Comparison of ENCODE assay signal across 8 mouse cellular contexts in the genomic region with DNA sequence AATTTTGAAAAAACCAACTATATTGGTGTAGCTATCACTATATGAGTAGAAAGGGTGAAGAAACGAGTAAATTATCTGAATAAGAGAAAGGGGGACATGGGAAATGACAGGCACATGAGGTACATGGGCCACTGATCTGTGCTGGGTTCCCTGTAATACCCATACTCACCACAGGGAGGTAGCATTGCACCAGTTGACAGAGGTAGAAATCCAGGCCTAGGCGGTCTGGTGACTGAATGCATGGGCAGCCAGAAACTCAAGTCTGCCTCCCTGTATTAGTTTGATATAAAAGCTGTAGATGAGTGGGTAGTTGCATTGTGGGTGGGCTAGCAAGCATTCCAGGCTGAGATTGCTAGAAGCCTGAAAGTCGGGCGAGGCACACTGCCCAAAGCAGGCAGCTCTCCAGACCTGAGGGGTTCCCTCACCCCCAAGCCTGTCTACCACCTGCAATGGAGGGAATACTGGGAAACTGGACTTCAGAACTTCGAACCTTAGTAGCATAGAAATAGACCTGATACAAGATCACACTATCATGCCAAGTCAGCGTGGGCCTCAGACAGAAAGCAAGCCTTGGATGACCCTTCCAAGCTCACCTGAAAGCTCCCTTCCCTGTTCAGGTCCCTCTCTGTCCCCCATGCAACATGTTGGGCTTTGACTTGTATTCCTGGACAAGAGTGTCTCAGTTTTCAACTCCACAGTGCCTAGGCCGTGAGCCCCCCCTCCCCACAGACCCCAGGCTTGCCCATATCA. TPM values are rescaled to one million over a fixed set of nuclear protein-coding genes. Genes with fewer than 3 reads are reported as not detected.
DNase-seq lines count a peak whose midpoint lies in the region; ATAC-seq and TF ChIP-seq lines count a peak whose summit lies in the region.

No protein-coding gene starts in this region.

- H3K4me3 ChIP-seq in E14TG2a.4 (replicated peaks; ENCODE audit: low read length), result no peak overlapping the region
- H3K4me3 ChIP-seq in heart, embryonic 15.5 days, result no peak overlapping the region
- H3K4me3 ChIP-seq in liver, embryonic 14.5 days (ENCODE audit: insufficient read depth in 1 of 2, low read depth in 2 of 2, low read length in 2 of 2), result peak overlapping the region; percentile 42 to 44
- H3K4me3 ChIP-seq in stomach, embryonic 16.5 days (replicated peaks; ENCODE audit: low read length), result no peak overlapping the region

- H3K9ac ChIP-seq in heart, embryonic 15.5 days, result no peak overlapping the region
- peak overlapping the region; percentile 80 for H3K9ac ChIP-seq in liver, embryonic 14.5 days (replicated peaks)
- H3K9ac ChIP-seq in stomach, embryonic 16.5 days (ENCODE audit: low read length), result no peak overlapping the region

- H3K4me2 ChIP-seq in heart, embryonic 15.5 days, result no peak overlapping the region
- peak overlapping the region; percentile 89 for H3K4me2 ChIP-seq in liver, embryonic 14.5 days (ENCODE audit: low read depth)
- no peak overlapping the region for H3K4me2 ChIP-seq in stomach, embryonic 16.5 days (ENCODE audit: low read depth, low read length)

- peaks cover 89% of the 10 kb centered on the region for H3K36me3 ChIP-seq in E14TG2a.4 (ENCODE audit: insufficient read depth, low read length)
- peaks cover 24% of the 10 kb centered on the region for H3K36me3 ChIP-seq in heart, embryonic 15.5 days
- H3K36me3 ChIP-seq in liver, embryonic 14.5 days (replicated peaks; ENCODE audit: control insufficient read depth, insufficient read depth, low read depth), result peaks cover 46% of the 10 kb centered on the region
- H3K36me3 ChIP-seq in stomach, embryonic 16.5 days (ENCODE audit: control insufficient read depth, insufficient read depth, low read length), result peaks cover 20% of the 10 kb centered on the region

- DNase-seq in c-Kit-negative CD71-positive TER-119-positive erythroid progenitor cells, embryonic 14.5 days (ENCODE audit: low read depth, low spot score), result peak; percentile 94
- peak; percentile 43 for DNase-seq in fibroblast of lung, adult 2 months (ENCODE audit: low read depth)
- peak; percentile 82 for DNase-seq in kidney, postnatal 14 days
- DNase-seq in liver, embryonic 14.5 days (ENCODE audit: low read depth in 3 of 3, low spot score in 3 of 3), result peak; percentile 79 to 84 (median 80)
- peak; percentile 71 for DNase-seq in neural tube, embryonic 10.5 days (ENCODE audit: extremely low spot score, low spot score)

- H3K4me1 ChIP-seq in E14TG2a.4 (replicated peaks; ENCODE audit: low read depth, low read length), result peaks cover 73% of the 10 kb centered on the region
- H3K4me1 ChIP-seq in heart, embryonic 15.5 days (replicated peaks), result peaks cover 12% of the 10 kb centered on the region
- H3K4me1 ChIP-seq in liver, embryonic 14.5 days (replicated peaks; ENCODE audit: control insufficient read depth in 2 of 2, insufficient read depth in 2 of 2, low read length in 1 of 2), result peaks cover 40 to 46% of the 10 kb centered on the region in 2 experiments
- peaks cover 13% of the 10 kb centered on the region; the same call in 1 of the 2 replicates for H3K4me1 ChIP-seq in stomach, embryonic 16.5 days (ENCODE audit: control insufficient read depth, insufficient read depth, low read length)

- no peak; the same call in 1 of the 2 replicates for TF ChIP-seq EP300 in liver, embryonic 14.5 days (IDR thresholded peaks at IDR 0.05; ENCODE audit: low read depth)

- peaks cover 10% of the 10 kb centered on the region for H3K9me3 ChIP-seq in E14TG2a.4 (ENCODE audit: low read length)
- no peaks in the 10 kb centered on the region for H3K9me3 ChIP-seq in heart, embryonic 15.5 days (replicated peaks)
- no peaks in the 10 kb centered on the region for H3K9me3 ChIP-seq in liver, embryonic 14.5 days (ENCODE audit: control insufficient read depth, low read length)
- H3K9me3 ChIP-seq in stomach, embryonic 16.5 days (replicated peaks; ENCODE audit: control insufficient read depth, low read length), result no peaks in the 10 kb centered on the region

- H3K27me3 ChIP-seq in E14TG2a.4 (ENCODE audit: insufficient read depth, low read length), result no peaks in the 10 kb centered on the region
- H3K27me3 ChIP-seq in heart, embryonic 15.5 days, result no peaks in the 10 kb centered on the region
- no peaks in the 10 kb centered on the region for H3K27me3 ChIP-seq in liver, embryonic 14.5 days (ENCODE audit: control insufficient read depth, insufficient read depth, low read length)
- no peaks in the 10 kb centered on the region for H3K27me3 ChIP-seq in stomach, embryonic 16.5 days (ENCODE audit: control insufficient read depth, insufficient read depth, low read length)

- ATAC-seq in heart, embryonic 15.5 days (replicated peaks; ENCODE audit: insufficient number of reproducible peaks, insufficient read depth, low FRiP score, low read depth), result peak; percentile 5; the same call in 1 of the 2 replicates
- ATAC-seq in liver, embryonic 14.5 days (ENCODE audit: insufficient read depth), result peak; percentile 46
- peak; percentile 46; the same call in 1 of the 2 replicates for ATAC-seq in stomach, embryonic 16.5 days (ENCODE audit: insufficient read depth, low FRiP score)

- no peak overlapping the region for H3K27ac ChIP-seq in heart, embryonic 15.5 days
- H3K27ac ChIP-seq in liver, embryonic 14.5 days, result peak overlapping the region; percentile 91
- peak overlapping the region; percentile 20; the same call in 1 of the 2 replicates for H3K27ac ChIP-seq in stomach, embryonic 16.5 days (ENCODE audit: low read length)

- WGBS in heart, embryonic 15.5 days, result 58% methylated on average over 7 of the region's 7 CpGs
- 14% methylated on average over 7 of the region's 7 CpGs for WGBS in liver, embryonic 14.5 days (ENCODE audit: insufficient replicate concordance)
- 54% methylated on average over 7 of the region's 7 CpGs for WGBS in stomach, embryonic 16.5 days

- TF ChIP-seq CTCF in E14TG2a.4 (conservative IDR thresholded peaks at IDR 0.05; ENCODE audit: low read length), result peak; percentile 89
- peak; percentile 98 for TF ChIP-seq CTCF in liver, embryonic 14.5 days (IDR thresholded peaks at IDR 0.05; ENCODE audit: low read depth)

RNA-seq across cellular contexts. Expression of a gene that starts 5.7 kb away (rescaled TPM):
- not detected in 2 replicates for polyA plus RNA-seq in heart, embryonic 15.5 days (2015; fragmentation: Nextera tagmentation; extraction: Ambion mirVana)
- polyA plus RNA-seq in liver, embryonic 14.5 days (2012; rRNA removed), result 0.07 TPM in 1 of 2 replicates, not detected in the other
- not detected in 2 replicates for polyA plus RNA-seq in liver, embryonic 14.5 days (2014; fragmentation: Nextera tagmentation; extraction: Ambion mirVana)
- not detected in 2 replicates for polyA plus RNA-seq in stomach, embryonic 16.5 days (2015; fragmentation: Nextera tagmentation; extraction: Ambion mirVana)

RNA-seq across cellular contexts. Expression of a gene that starts 14.3 kb away (rescaled TPM):
- polyA plus RNA-seq in heart, embryonic 15.5 days (2015; fragmentation: Nextera tagmentation; extraction: Ambion mirVana), result 71.1 and 82.7 TPM in 2 replicates
- 31.2 and 38.7 TPM in 2 replicates for polyA plus RNA-seq in liver, embryonic 14.5 days (2012; rRNA removed)
- polyA plus RNA-seq in liver, embryonic 14.5 days (2014; fragmentation: Nextera tagmentation; extraction: Ambion mirVana), result 30.8 and 31.3 TPM in 2 replicates
- polyA plus RNA-seq in stomach, embryonic 16.5 days (2015; fragmentation: Nextera tagmentation; extraction: Ambion mirVana), result 89.9 and 92.1 TPM in 2 replicates

RNA-seq across cellular contexts. Expression of a gene that starts 48.8 kb away (rescaled TPM):
- 14.9 and 18.4 TPM in 2 replicates for polyA plus RNA-seq in heart, embryonic 15.5 days (2015; fragmentation: Nextera tagmentation; extraction: Ambion mirVana)
- polyA plus RNA-seq in liver, embryonic 14.5 days (2012; rRNA removed), result 6.2 and 7.9 TPM in 2 replicates
- polyA plus RNA-seq in liver, embryonic 14.5 days (2014; fragmentation: Nextera tagmentation; extraction: Ambion mirVana), result 6.3 and 6.5 TPM in 2 replicates
- 19.7 and 20.3 TPM in 2 replicates for polyA plus RNA-seq in stomach, embryonic 16.5 days (2015; fragmentation: Nextera tagmentation; extraction: Ambion mirVana)

RNA-seq across cellular contexts. Expression of a gene that starts 48.8 kb away (rescaled TPM):
- polyA plus RNA-seq in heart, embryonic 15.5 days (2015; fragmentation: Nextera tagmentation; extraction: Ambion mirVana), result 34.9 and 39.1 TPM in 2 replicates
- 22.1 and 23.0 TPM in 2 replicates for polyA plus RNA-seq in liver, embryonic 14.5 days (2012; rRNA removed)
- polyA plus RNA-seq in liver, embryonic 14.5 days (2014; fragmentation: Nextera tagmentation; extraction: Ambion mirVana), result 25.4 and 25.5 TPM in 2 replicates
- 63.4 and 72.6 TPM in 2 replicates for polyA plus RNA-seq in stomach, embryonic 16.5 days (2015; fragmentation: Nextera tagmentation; extraction: Ambion mirVana)

Comparison
In these comparisons a context has a peak if more than half of its experiments do, and no peak if none do; other contexts are left out.
1. H3K4me3 ChIP-seq: peak in liver, embryonic 14.5 days (2 of 2); none in E14TG2a.4 (single experiment), heart, embryonic 15.5 days (single experiment) and stomach, embryonic 16.5 days (single experiment).
2. DNase-seq: peak in every context shown above with its lines; median percentile 94 in c-Kit-negative CD71-positive TER-119-positive erythroid progenitor cells, embryonic 14.5 days; 82 in kidney, postnatal 14 days; 80 in liver, embryonic 14.5 days; 71 in neural tube, embryonic 10.5 days; 43 in fibroblast of lung, adult 2 months.
3. Peak in every context shown above with its lines, with median percentiles within 50 percentile points of each other: ATAC-seq.